Mouse (Mus musculus) liver, embryonic 13.5 days (tissue): Measurements from ENCODE around the gene Ndufa4l2. TPM values are rescaled to one million over a fixed set of nuclear protein-coding genes. Genes with fewer than 3 reads are reported as not detected.

Source experiments
- ATAC-seq: fragments of 200-750 bp; cut with Nextera tagmentation; 2 replicates; pipeline ENCODE4 v1.8.0; 2017; ENCODE audit warnings: low read depth, mild to moderate bottlenecking, moderate number of reproducible peaks, moderate library complexity
- DNase-seq: peaks from one replicate; pipeline ENCODE4 v3.0.0; 2022
- H3K27ac ChIP-seq: fragments of 300-500 bp; sonication (generic); 2 replicates; pipeline ENCODE4 v1.5.1; 2015; ENCODE audit warnings: moderate library complexity, mild to moderate bottlenecking, inconsistent platforms
- H3K27me3 ChIP-seq: fragments of 300-500 bp; sonication (generic); 2 replicates; pipeline ENCODE4 v1.6.1; 2015; ENCODE audit warnings: mild to moderate bottlenecking, inconsistent platforms
- H3K36me3 ChIP-seq: fragments of 300-500 bp; sonication (generic); 2 replicates; pipeline ENCODE4 v1.6.1; 2015; ENCODE audit warnings: mild to moderate bottlenecking, inconsistent platforms
- H3K4me1 ChIP-seq: fragments of 300-500 bp; sonication (generic); replicated peaks from 2 replicates; pipeline ENCODE4 v1.6.1; 2015; ENCODE audit warnings: inconsistent platforms
- H3K4me2 ChIP-seq: fragments of 300-500 bp; sonication (generic); 2 replicates; pipeline ENCODE4 v1.6.1; 2015; ENCODE audit warnings: inconsistent platforms, mild to moderate bottlenecking, moderate library complexity
- H3K4me3 ChIP-seq: fragments of 300-500 bp; sonication (generic); replicated peaks from 2 replicates; pipeline ENCODE4 v1.5.1; 2015; ENCODE audit warnings: mild to moderate bottlenecking, inconsistent platforms
- H3K9ac ChIP-seq: fragments of 300-500 bp; sonication (generic); 2 replicates; pipeline ENCODE4 v1.6.1; 2015; ENCODE audit warnings: mild to moderate bottlenecking, inconsistent platforms
- H3K9me3 ChIP-seq: fragments of 300-500 bp; sonication (generic); replicated peaks from 2 replicates; pipeline ENCODE4 v1.6.1; 2016; ENCODE audit warnings: inconsistent platforms
- WGBS: fragments of 180-500 bp; shearing (Covaris S2); methylation state at CpG from one replicate; pipeline ENCODE4 v1.1.7; 2015; ENCODE audit not compliant: insufficient replicate concordance; 5-methylcytosine and 5-hydroxymethylcytosine counted together
- polyA plus RNA-seq: library from polyadenylated mRNA; unstranded; fragments of >200 nt; fragmentation: Nextera tagmentation; extraction: Ambion mirVana; gene quantifications from 2 replicates; pipeline ENCODE4 v1.2.1, GENCODE M21; 2015

Ndufa4l2 gene
- polyA plus RNA-seq, 1 experiment from 2014 or later, result 2.8 TPM

DNA sequence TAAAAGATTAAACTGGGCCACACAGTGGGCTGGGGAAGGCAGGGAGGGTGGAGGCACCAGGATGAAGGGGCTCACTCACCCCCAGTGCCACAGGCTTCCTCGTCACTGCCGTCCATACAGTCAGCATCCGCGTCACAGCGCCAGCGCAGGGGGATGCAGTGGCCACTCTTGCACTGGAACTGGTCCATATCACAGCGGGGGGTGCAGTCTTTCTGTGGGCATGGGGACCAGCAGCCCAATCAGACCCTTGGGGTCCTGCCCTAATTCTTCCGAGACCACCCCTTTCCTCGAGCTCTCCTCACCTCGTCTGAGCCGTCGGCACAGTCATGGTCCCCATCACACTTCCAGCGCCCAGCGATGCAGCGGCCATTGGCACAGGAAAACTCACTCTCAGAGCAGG is 33.5 kb downstream of the Ndufa4l2 start:
- Histone ChIP-seq H3K4me3 (no peak overlapping the region), H3K9ac (no peak overlapping the region), H3K36me3 (peaks cover 78% of the 10 kb centered on the region), H3K4me1 (no peaks in the 10 kb centered on the region), H3K9me3 (no peaks in the 10 kb centered on the region), H3K27ac (no peak overlapping the region), H3K27me3 (peaks cover 4% of the 10 kb centered on the region; the same call in 1 of the 2 replicates), H3K4me2 (no peak overlapping the region)
- 85% methylated on average over 15 of the region's 15 CpGs for WGBS
- ATAC-seq (no peak), DNase-seq (no peak)

GRCm38 (mm10) chr10:127549892-127550291 is 35.1 kb downstream of the Ndufa4l2 start:
- DNase-seq, result no peak
- Histone ChIP-seq H3K4me3 (no peak overlapping the region), H3K4me2 (no peak overlapping the region), H3K9ac (no peak overlapping the region), H3K27me3 (0 out of 2 replicates have a peak, but pooled peaks cover 2% of the 10 kb centered on the region), H3K27ac (no peak overlapping the region), H3K4me1 (no peaks in the 10 kb centered on the region), H3K36me3 (peaks cover 86% of the 10 kb centered on the region), H3K9me3 (no peaks in the 10 kb centered on the region)
- ATAC-seq, result no peak
- WGBS, result 85% methylated on average over 17 of the region's 17 CpGs

DNA sequence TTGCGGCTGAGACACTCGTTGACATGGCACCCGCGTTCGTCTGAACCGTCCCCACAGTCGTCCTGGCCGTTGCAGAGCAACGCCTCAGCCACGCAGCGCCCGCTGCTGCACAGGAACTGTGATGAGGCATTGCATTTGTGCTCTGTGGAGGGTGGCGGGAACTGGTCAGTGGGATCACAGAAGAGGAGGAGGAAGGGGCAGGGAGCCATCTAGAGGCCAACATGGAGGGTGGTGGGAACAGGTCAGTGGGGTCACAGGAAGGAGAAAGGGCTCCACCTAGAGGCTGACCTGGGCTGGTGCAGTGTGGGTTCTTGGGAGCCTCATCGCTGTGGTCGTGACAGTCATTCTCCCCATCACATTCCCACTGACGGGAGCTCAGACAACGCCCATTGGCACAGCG is 40.9 kb downstream of the Ndufa4l2 start:
- DNase-seq (peak; percentile 28), ATAC-seq (peak; percentile 21; the same call in 1 of the 2 replicates)
- Histone ChIP-seq H3K4me3 (no peak overlapping the region), H3K4me1 (no peaks in the 10 kb centered on the region), H3K27me3 (no peaks in the 10 kb centered on the region), H3K27ac (no peak overlapping the region), H3K4me2 (no peak overlapping the region), H3K36me3 (peaks cover 93% of the 10 kb centered on the region), H3K9ac (no peak overlapping the region), H3K9me3 (no peaks in the 10 kb centered on the region)
- WGBS, result 64% methylated on average over 18 of the region's 18 CpGs

GRCm38 (mm10) chr10:127557397-127557796 is 42.6 kb downstream of the Ndufa4l2 start:
- H3K27me3 ChIP-seq, result no peaks in the 10 kb centered on the region
- H3K9ac ChIP-seq, result no peak overlapping the region
- H3K4me1 ChIP-seq, result no peaks in the 10 kb centered on the region
- H3K4me2 ChIP-seq, result no peak overlapping the region
- ATAC-seq, result no peak
- 81% methylated on average over 13 of the region's 13 CpGs for WGBS
- H3K36me3 ChIP-seq, result peaks cover 91% of the 10 kb centered on the region
- H3K27ac ChIP-seq, result no peak overlapping the region
- H3K9me3 ChIP-seq, result no peaks in the 10 kb centered on the region
- no peak overlapping the region for H3K4me3 ChIP-seq
- DNase-seq, result no peak

DNA sequence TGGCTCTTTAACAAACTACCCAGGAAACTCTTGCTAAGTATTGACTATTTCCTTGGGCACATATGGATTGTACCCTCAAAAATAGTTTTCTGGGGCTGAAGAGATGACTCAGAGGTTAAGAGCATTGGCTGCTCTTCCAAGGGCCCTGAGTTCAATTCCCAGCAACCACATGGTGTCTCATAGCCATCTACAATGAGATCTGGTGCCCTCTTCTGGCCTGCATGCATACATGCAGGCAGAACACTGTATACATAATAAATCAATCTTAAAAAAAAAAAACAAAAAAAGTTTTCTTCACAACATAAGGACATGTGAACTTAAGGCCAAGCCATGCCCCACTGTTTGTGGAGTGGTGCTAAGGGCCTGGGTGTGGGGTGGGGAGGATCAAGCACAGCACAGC is 46.4 kb downstream of the Ndufa4l2 start:
- peaks cover 65% of the 10 kb centered on the region for H3K36me3 ChIP-seq
- no peaks in the 10 kb centered on the region for H3K9me3 ChIP-seq
- H3K27ac ChIP-seq, result no peak overlapping the region
- DNase-seq, result no peak
- no peak for ATAC-seq
- H3K4me1 ChIP-seq, result no peaks in the 10 kb centered on the region
- peaks cover 3% of the 10 kb centered on the region; the same call in 1 of the 2 replicates for H3K27me3 ChIP-seq
- H3K4me2 ChIP-seq, result no peak overlapping the region
- no peak overlapping the region for H3K4me3 ChIP-seq
- H3K9ac ChIP-seq, result no peak overlapping the region

DNA sequence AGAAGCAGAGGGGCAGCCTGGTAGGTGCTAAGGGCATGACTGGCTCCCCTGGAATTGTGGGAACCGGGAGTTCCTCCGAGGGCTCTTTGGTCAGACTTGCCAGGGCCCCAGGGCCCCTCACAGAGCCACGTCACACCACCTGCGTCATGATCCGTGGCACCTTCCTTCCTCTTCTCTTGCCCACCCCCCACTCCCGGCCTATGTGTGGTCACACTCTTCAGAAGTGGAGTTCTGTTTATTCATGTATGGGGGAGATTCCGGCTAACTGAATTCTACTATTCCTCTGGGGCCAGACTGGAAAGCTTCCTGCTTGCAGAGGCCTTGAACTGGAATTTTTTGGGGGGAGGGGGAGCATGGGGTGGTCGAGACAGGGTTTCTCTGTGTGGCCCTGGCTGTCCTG is 49.1 kb downstream of the Ndufa4l2 start:
- ATAC-seq (no peak), DNase-seq (no peak)
- WGBS, result 41% methylated on average over 8 of the region's 8 CpGs
- Histone ChIP-seq H3K9me3 (no peaks in the 10 kb centered on the region), H3K27me3 (peaks cover 11% of the 10 kb centered on the region; the same call in 1 of the 2 replicates), H3K27ac (no peak overlapping the region), H3K4me2 (no peak overlapping the region), H3K4me1 (no peaks in the 10 kb centered on the region), H3K4me3 (no peak overlapping the region), H3K9ac (no peak overlapping the region), H3K36me3 (peaks cover 59% of the 10 kb centered on the region)

- Histone ChIP-seq H3K36me3 (peaks cover 59% of the 10 kb centered on the region), H3K27ac (no peak overlapping the region), H3K4me2 (no peak overlapping the region), H3K9ac (no peak overlapping the region), H3K9me3 (no peaks in the 10 kb centered on the region), H3K4me3 (no peak overlapping the region), H3K27me3 (peaks cover 11% of the 10 kb centered on the region; the same call in 1 of the 2 replicates), H3K4me1 (peaks cover under 1% of the 10 kb centered on the region; the same call in 1 of the 2 replicates)
- WGBS, result 37% methylated on average over 13 of the region's 13 CpGs
- ATAC-seq (no peak), DNase-seq (no peak)
Observed at GRCm38 (mm10) chr10:127564301-127564700, 49.5 kb downstream of the Ndufa4l2 start.

Other genes with a start within 250 kb of the Ndufa4l2 start
- 80.0 and 80.1 TPM in 2 replicates for gene Dctn2, start 248.6 kb upstream of the Ndufa4l2 start, polyA plus RNA-seq
- gene Mbd6, start 225.9 kb upstream of the Ndufa4l2 start, polyA plus RNA-seq, result 5.9 and 6.5 TPM in 2 replicates
- gene Mars, start 203.2 kb upstream of the Ndufa4l2 start, polyA plus RNA-seq, result 150 and 166 TPM in 2 replicates
- 14.0 and 15.1 TPM in 2 replicates for gene Arhgap9, start 193.0 kb upstream of the Ndufa4l2 start, polyA plus RNA-seq
- 0.21 and 0.31 TPM in 2 replicates for gene Gli1, start 173.0 kb upstream of the Ndufa4l2 start, polyA plus RNA-seq
- gene Inhbe, start 160.6 kb upstream of the Ndufa4l2 start, polyA plus RNA-seq, result 0.32 and 0.38 TPM in 2 replicates
- gene Inhbc, start 144.5 kb upstream of the Ndufa4l2 start, polyA plus RNA-seq, result 1.6 and 2.0 TPM in 2 replicates
- 14.4 and 15.3 TPM in 2 replicates for gene R3hdm2, start 134.6 kb upstream of the Ndufa4l2 start, polyA plus RNA-seq
- 0.17 and 0.47 TPM in 2 replicates for gene Stac3, start 13.3 kb upstream of the Ndufa4l2 start, polyA plus RNA-seq
- gene Shmt2, start 7.5 kb downstream of the Ndufa4l2 start, polyA plus RNA-seq, result 133 and 142 TPM in 2 replicates
- gene Nxph4, start 19.6 kb downstream of the Ndufa4l2 start, polyA plus RNA-seq, result 0.13 TPM in 2 replicates
- gene Lrp1, start 106.2 kb downstream of the Ndufa4l2 start, polyA plus RNA-seq, result 15.1 and 16.9 TPM in 2 replicates
- gene Stat6, start 128.0 kb downstream of the Ndufa4l2 start, polyA plus RNA-seq, result 12.3 and 15.5 TPM in 2 replicates
- gene Nemp1, start 151.9 kb downstream of the Ndufa4l2 start, polyA plus RNA-seq, result 5.0 and 6.3 TPM in 2 replicates
- 1.5 and 2.1 TPM in 2 replicates for gene Nab2, start 153.6 kb downstream of the Ndufa4l2 start, polyA plus RNA-seq
- 0.17 TPM in 2 replicates for gene Myo1a, start 190.2 kb downstream of the Ndufa4l2 start, polyA plus RNA-seq
- gene Tac2, start 209.5 kb downstream of the Ndufa4l2 start, polyA plus RNA-seq, result 11.4 and 14.2 TPM in 2 replicates
- gene Zbtb39, start 224.6 kb downstream of the Ndufa4l2 start, polyA plus RNA-seq, result 0.75 and 0.94 TPM in 2 replicates
- 9.0 and 11.2 TPM in 2 replicates for gene Gpr182, start 236.8 kb downstream of the Ndufa4l2 start, polyA plus RNA-seq
- gene Rdh1, start 244.8 kb downstream of the Ndufa4l2 start, polyA plus RNA-seq, result 0.17 and 0.28 TPM in 2 replicates
- 0.14 and 0.15 TPM in 2 replicates for gene Rdh16f1, start 244.8 kb downstream of the Ndufa4l2 start, polyA plus RNA-seq